Mouse (Mus musculus): ENCODE results near the gene Tsen2. TPM values are rescaled to one million over a fixed set of nuclear protein-coding genes. Genes with fewer than 3 reads are reported as not detected.

The Tsen2 gene
- polyA plus RNA-seq, 1 experiment = 2.2 TPM

DNA sequence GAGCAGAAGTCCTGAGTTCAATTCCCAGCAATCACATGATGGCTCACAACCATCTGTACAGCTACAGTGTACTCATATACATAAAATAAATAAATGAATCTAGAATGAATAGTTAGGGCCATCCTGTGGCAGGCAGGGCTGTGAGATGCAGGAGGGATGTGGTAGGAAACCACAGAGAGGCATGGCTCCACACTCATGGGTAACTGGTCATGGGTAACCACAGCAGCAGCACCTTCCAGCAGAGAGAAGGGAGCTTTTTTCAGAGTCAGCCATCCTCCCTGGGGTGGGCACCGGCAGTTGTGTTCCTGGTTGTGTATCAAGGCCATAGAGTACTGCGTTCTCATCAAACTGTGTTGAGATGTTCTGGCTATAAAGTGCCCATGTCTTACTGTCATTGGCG, 50.0 kb downstream of the Tsen2 start:
- Histone ChIP-seq H3K4me3 (ENCODE audit: control insufficient read depth, low read depth, low read length) (no peak overlapping the region), H3K36me3 (ENCODE audit: control insufficient read depth, insufficient read depth, low read length) (no peaks in the 10 kb centered on the region), H3K27ac (ENCODE audit: control insufficient read depth, insufficient read depth, low read depth, low read length) (no peak overlapping the region), H3K27me3 (ENCODE audit: control insufficient read depth, insufficient read depth, low read length) (no peaks in the 10 kb centered on the region), H3K4me1 (ENCODE audit: control insufficient read depth, insufficient read depth, low read length) (no peaks in the 10 kb centered on the region)
- TF ChIP-seq CTCF (IDR thresholded peaks at IDR 0.05; ENCODE audit: control insufficient read depth, insufficient read depth, insufficient replicate concordance, low read depth, low read length) (no peak), POLR2A (IDR thresholded peaks at IDR 0.05; ENCODE audit: control insufficient read depth, low read depth, low read length) (no peak)

DNA sequence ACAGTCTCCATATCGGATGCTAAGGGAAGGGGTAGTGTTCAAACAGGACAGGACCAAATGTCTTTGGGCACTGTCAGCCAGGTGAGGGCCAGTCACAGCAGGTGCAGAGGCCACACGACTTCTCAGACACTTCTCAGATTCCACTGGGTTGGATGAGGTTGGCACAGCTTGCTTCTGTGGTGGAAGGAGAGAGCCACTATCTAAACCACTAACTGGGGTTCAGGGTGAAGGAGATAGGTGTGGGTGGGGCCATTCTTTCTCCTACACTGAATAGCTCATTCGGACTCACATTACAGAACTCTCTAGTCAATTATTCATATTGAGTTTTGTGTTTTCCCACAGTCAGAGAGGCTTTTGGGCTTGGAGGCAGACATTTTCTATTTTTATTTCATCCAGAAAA, 51.2 kb downstream of the Tsen2 start:
- H3K4me3 ChIP-seq (ENCODE audit: control insufficient read depth, low read depth, low read length) = no peak overlapping the region
- H3K27me3 ChIP-seq (ENCODE audit: control insufficient read depth, insufficient read depth, low read length) = no peaks in the 10 kb centered on the region
- H3K4me1 ChIP-seq (ENCODE audit: control insufficient read depth, insufficient read depth, low read length) = no peaks in the 10 kb centered on the region
- no peak for TF ChIP-seq POLR2A (IDR thresholded peaks at IDR 0.05; ENCODE audit: control insufficient read depth, low read depth, low read length)
- TF ChIP-seq CTCF (IDR thresholded peaks at IDR 0.05; ENCODE audit: control insufficient read depth, insufficient read depth, insufficient replicate concordance, low read depth, low read length) = no peak
- H3K27ac ChIP-seq (ENCODE audit: control insufficient read depth, insufficient read depth, low read depth, low read length) = no peak overlapping the region
- no peaks in the 10 kb centered on the region for H3K36me3 ChIP-seq (ENCODE audit: control insufficient read depth, insufficient read depth, low read length)

DNA sequence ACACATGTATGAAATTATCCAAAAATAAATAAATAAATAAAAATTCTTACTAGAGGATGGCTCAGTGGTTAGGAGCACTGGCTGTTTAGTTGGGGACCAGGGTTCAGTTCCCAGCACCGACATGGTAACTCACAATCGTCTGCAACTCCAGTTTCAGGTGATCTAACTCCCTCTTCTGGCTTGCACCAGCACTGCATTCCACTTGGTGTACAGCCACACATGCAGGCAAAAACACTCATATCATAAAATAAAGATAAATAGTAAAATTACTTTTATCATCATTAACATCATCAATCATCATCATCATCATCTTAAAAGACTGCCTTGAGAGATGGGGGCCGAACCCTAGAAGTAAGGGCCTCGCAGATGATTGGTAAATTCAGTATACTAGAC, 56.9 kb downstream of the Tsen2 start:
- TF ChIP-seq POLR2A (IDR thresholded peaks at IDR 0.05; ENCODE audit: control insufficient read depth, low read depth, low read length) = no peak
- Histone ChIP-seq H3K4me1 (ENCODE audit: control insufficient read depth, insufficient read depth, low read length) (peaks cover 2% of the 10 kb centered on the region; the same call in 1 of the 2 replicates), H3K27ac (ENCODE audit: control insufficient read depth, insufficient read depth, low read depth, low read length) (no peak overlapping the region), H3K4me3 (ENCODE audit: control insufficient read depth, low read depth, low read length) (no peak overlapping the region), H3K36me3 (ENCODE audit: control insufficient read depth, insufficient read depth, low read length) (no peaks in the 10 kb centered on the region), H3K27me3 (ENCODE audit: control insufficient read depth, insufficient read depth, low read length) (no peaks in the 10 kb centered on the region)

DNA sequence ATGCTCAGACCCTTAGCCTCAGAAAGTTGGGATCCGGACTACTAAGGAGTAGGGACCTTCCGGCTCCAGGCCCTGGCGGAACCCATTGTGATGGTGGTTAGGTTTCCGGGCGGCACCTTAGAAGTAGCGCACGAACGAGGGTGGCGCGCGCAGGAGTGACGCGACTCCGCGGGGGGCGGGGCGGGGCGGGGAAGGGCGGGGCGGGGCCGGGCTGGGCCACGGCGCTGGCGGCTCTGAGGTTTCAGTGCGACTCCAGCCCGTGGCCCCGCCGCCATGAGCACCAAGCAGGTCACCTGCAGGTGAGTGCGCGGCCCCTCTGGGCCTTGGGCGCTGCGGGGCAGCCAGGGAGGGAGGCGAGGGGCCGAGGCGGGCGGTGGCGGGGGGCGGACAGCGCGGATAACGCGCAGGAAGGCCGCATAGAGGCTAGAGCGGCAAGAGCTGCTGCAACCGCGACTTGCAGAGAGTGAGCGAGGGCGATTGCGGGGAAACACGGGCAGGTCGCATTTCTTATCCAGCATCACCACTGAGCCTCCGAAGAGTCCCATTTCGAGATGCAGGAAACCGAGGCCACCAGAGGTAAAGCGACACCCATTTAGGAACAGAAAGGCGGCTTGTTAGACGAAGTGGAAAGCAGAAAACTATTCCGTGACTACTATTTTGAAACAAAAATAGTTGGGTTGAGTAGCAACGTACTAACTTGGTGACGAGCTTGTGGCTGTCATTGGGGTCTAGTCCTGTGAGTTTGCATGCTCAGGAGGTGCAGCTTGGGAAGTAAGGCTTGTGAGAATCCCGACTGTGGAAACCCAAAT, 57.5 kb downstream of the Tsen2 start, which contains the start of gene Mkrn2:
TSS of gene Mkrn2 (plus strand) at position 188 of the 809 bp plus-strand sequence.
- Histone ChIP-seq H3K4me3 (ENCODE audit: control insufficient read depth, low read depth, low read length) (peak within 1 kb of the TSS; percentile 87), H3K27me3 (ENCODE audit: control insufficient read depth, insufficient read depth, low read length) (no peaks in the 10 kb centered on the region), H3K36me3 (ENCODE audit: control insufficient read depth, insufficient read depth, low read length) (no peaks in the 10 kb centered on the region), H3K4me1 (ENCODE audit: control insufficient read depth, insufficient read depth, low read length) (peaks cover 2% of the 10 kb centered on the region; the same call in 1 of the 2 replicates), H3K27ac (ENCODE audit: control insufficient read depth, insufficient read depth, low read depth, low read length) (peak within 1 kb of the TSS; percentile 15; the same call in 1 of the 2 replicates)
- TF ChIP-seq CTCF (IDR thresholded peaks at IDR 0.05; ENCODE audit: control insufficient read depth, insufficient read depth, insufficient replicate concordance, low read depth, low read length) = no peak
- peak; percentile 56; the same call in 1 of the 2 replicates for TF ChIP-seq POLR2A (IDR thresholded peaks at IDR 0.05; ENCODE audit: control insufficient read depth, low read depth, low read length)

DNA sequence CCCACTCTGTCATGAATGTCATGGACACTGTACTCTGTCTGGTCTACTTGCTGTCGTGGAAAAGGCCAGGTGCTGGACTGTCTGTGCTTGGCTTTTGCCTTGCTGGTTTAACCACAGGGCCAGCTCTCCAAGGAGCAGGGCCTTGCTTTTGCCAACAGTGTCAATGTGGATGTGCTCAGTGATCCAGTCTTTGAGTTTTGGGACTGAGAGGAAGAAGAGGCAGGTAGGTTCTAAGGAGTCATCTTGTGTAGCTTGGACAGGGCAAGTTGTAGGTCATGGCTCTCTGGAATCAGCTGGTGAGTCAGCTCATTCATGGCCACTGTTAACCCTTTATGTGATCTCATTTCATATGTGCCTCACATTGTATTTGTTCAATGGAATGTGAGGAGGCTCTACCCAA, 62.0 kb downstream of the Tsen2 start:
- TF ChIP-seq POLR2A (IDR thresholded peaks at IDR 0.05; ENCODE audit: control insufficient read depth, low read depth, low read length) (no peak), CTCF (IDR thresholded peaks at IDR 0.05; ENCODE audit: control insufficient read depth, insufficient read depth, insufficient replicate concordance, low read depth, low read length) (no peak)

DNA sequence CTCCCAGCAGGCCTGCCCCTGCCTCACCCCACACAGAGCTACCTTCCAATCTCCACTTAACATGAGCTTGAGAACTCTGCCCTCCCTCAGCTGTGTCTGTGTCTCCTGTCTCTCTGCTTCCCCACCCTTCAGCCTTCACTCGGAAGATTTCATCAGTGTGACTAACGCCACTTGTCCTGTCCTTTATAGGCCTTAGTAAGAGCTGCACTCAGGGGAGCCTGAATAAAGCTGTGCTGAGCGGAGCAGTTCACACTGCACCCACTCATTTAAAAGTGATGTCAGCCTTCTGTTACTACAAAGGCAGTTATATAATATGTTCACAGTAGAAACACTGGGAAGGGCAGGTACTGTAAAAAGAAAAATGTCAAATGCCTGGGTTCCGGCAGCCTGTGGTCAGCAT, 63.0 kb downstream of the Tsen2 start:
- no peak overlapping the region for H3K4me3 ChIP-seq (ENCODE audit: control insufficient read depth, low read depth, low read length)
- no peak overlapping the region for H3K27ac ChIP-seq (ENCODE audit: control insufficient read depth, insufficient read depth, low read depth, low read length)
- peaks cover 3% of the 10 kb centered on the region for H3K36me3 ChIP-seq (ENCODE audit: control insufficient read depth, insufficient read depth, low read length)
- H3K27me3 ChIP-seq (ENCODE audit: control insufficient read depth, insufficient read depth, low read length) = no peaks in the 10 kb centered on the region
- H3K4me1 ChIP-seq (ENCODE audit: control insufficient read depth, insufficient read depth, low read length) = peaks cover 2% of the 10 kb centered on the region; the same call in 1 of the 2 replicates
- no peak for TF ChIP-seq POLR2A (IDR thresholded peaks at IDR 0.05; ENCODE audit: control insufficient read depth, low read depth, low read length)
- TF ChIP-seq CTCF (IDR thresholded peaks at IDR 0.05; ENCODE audit: control insufficient read depth, insufficient read depth, insufficient replicate concordance, low read depth, low read length) = no peak

More for the DNA sequence above, 62.0 kb downstream of the Tsen2 start:
- Histone ChIP-seq H3K4me1 (ENCODE audit: control insufficient read depth, insufficient read depth, low read length) (peaks cover 2% of the 10 kb centered on the region; the same call in 1 of the 2 replicates), H3K27me3 (ENCODE audit: control insufficient read depth, insufficient read depth, low read length) (no peaks in the 10 kb centered on the region), H3K36me3 (ENCODE audit: control insufficient read depth, insufficient read depth, low read length) (peaks cover 3% of the 10 kb centered on the region), H3K4me3 (ENCODE audit: control insufficient read depth, low read depth, low read length) (no peak overlapping the region), H3K27ac (ENCODE audit: control insufficient read depth, insufficient read depth, low read depth, low read length) (no peak overlapping the region)

DNA sequence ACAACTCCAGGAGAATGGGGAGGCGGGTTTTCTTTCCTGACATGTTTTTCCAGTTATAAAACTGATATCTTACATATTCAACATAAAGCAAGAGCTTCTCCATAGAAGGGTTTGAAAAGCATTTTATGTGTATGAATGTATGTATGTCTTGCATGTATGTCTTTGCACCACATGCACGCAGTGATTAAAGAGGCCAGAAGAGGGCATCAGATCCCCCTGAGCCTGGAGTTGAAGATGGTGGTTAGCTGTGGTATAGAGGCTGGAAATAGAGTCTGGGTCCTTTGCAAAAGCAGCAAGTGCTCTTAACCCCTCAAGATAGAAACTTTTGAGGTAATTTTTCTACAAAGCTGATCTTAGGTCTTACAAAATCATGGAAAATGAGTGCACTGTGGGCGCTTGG, 64.7 kb downstream of the Tsen2 start:
- Histone ChIP-seq H3K36me3 (ENCODE audit: control insufficient read depth, insufficient read depth, low read length) (peaks cover 5% of the 10 kb centered on the region), H3K4me1 (ENCODE audit: control insufficient read depth, insufficient read depth, low read length) (no peaks in the 10 kb centered on the region), H3K27me3 (ENCODE audit: control insufficient read depth, insufficient read depth, low read length) (no peaks in the 10 kb centered on the region), H3K4me3 (ENCODE audit: control insufficient read depth, low read depth, low read length) (no peak overlapping the region), H3K27ac (ENCODE audit: control insufficient read depth, insufficient read depth, low read depth, low read length) (no peak overlapping the region)
- TF ChIP-seq CTCF (IDR thresholded peaks at IDR 0.05; ENCODE audit: control insufficient read depth, insufficient read depth, insufficient replicate concordance, low read depth, low read length) (no peak), POLR2A (IDR thresholded peaks at IDR 0.05; ENCODE audit: control insufficient read depth, low read depth, low read length) (no peak)

Data from testis, adult 2 months (tissue).